Mouse (Mus musculus): ENCODE results near the gene Gm28374.
"Not testable (repeated sequence)": the region's sequence is repeated elsewhere in the genome, so short reads cannot be mapped to it uniquely, and the experiment has no call there.

Gm28374 gene

GRCm38 (mm10) chr19:6056696-6057095 lies 25.4 kb downstream of the Gm28374 start:
- DNase-seq (ENCODE audit: low spot score): no peak

- no peak for DNase-seq (ENCODE audit: low spot score)
Observed at GRCm38 (mm10) chr19:6054296-6054695, 27.8 kb downstream of the Gm28374 start.

GRCm38 (mm10) chr19:6052516-6052915 lies 29.5 kb downstream of the Gm28374 start:
- no peak for DNase-seq (ENCODE audit: low spot score)

- no peak for DNase-seq (ENCODE audit: low spot score)
Observed at GRCm38 (mm10) chr19:6048681-6049410, 33.2 kb downstream of the Gm28374 start.

GRCm38 (mm10) chr19:6047899-6048166 lies 34.2 kb downstream of the Gm28374 start:
- DNase-seq (ENCODE audit: low spot score): no peak

GRCm38 (mm10) chr19:6047154-6047898 lies 34.7 kb downstream of the Gm28374 start:
- DNase-seq (ENCODE audit: low spot score): no peak

- peak; percentile 88 for DNase-seq (ENCODE audit: low spot score)
Observed at GRCm38 (mm10) chr19:6046294-6047153, 35.5 kb downstream of the Gm28374 start, which contains the start of gene Syvn1. Gene Syvn1, plus strand, starts transcription at chr19:6046576.

- DNase-seq (ENCODE audit: low spot score): no peak
Observed at GRCm38 (mm10) chr19:6045366-6046293, 36.4 kb downstream of the Gm28374 start.

- DNase-seq (ENCODE audit: low spot score): not testable (repeated sequence)
Observed at GRCm38 (mm10) chr19:6044102-6044501, 38.0 kb downstream of the Gm28374 start.

- DNase-seq (ENCODE audit: low spot score): no peak
Observed at GRCm38 (mm10) chr19:6042293-6042692, 39.8 kb downstream of the Gm28374 start.

GRCm38 (mm10) chr19:6040002-6040401 lies 42.1 kb downstream of the Gm28374 start:
- DNase-seq (ENCODE audit: low spot score): no peak

- no peak for DNase-seq (ENCODE audit: low spot score)
Observed at GRCm38 (mm10) chr19:6038326-6038725, 43.7 kb downstream of the Gm28374 start.

- no peak for DNase-seq (ENCODE audit: low spot score)
Observed at GRCm38 (mm10) chr19:6037695-6038094, 44.4 kb downstream of the Gm28374 start.

- no peak for DNase-seq (ENCODE audit: low spot score)
Observed at GRCm38 (mm10) chr19:6035966-6036585, 46.0 kb downstream of the Gm28374 start.

- DNase-seq (ENCODE audit: low spot score): no peak
Observed at GRCm38 (mm10) chr19:6030520-6031280, 51.4 kb downstream of the Gm28374 start.

- DNase-seq (ENCODE audit: low spot score): no peak
Observed at GRCm38 (mm10) chr19:6029426-6029825, 52.6 kb downstream of the Gm28374 start.

GRCm38 (mm10) chr19:6028991-6029390 lies 53.1 kb downstream of the Gm28374 start:
- no peak for DNase-seq (ENCODE audit: low spot score)

Data from urinary bladder, postnatal 14 days (tissue).